Mouse (Mus musculus) mouse embryonic stem cell (cell line): ENCODE results near the gene Fbxl8.
"Not testable (repeated sequence)": the region's sequence is repeated elsewhere in the genome, so short reads cannot be mapped to it uniquely, and the experiment has no call there.

Experiments
- in situ Hi-C, 2 experiments: fragments of 300-500 bp; cut with MboI; formaldehyde crosslinking; loops; 1 replicate in 1 of 2; 3 replicates in 1 of 2; pipeline ENCODE4 v1.14.3; 2019 to 2020; ENCODE audit warnings: low sequenced_read_pairs in 2 of 2, low pct_unique_long_range_greater_than_20kb in 1 of 2, mixed read lengths in 1 of 2; ENCODE audit not compliant: unreplicated experiment in 1 of 2

Fbxl8 gene

DNA sequence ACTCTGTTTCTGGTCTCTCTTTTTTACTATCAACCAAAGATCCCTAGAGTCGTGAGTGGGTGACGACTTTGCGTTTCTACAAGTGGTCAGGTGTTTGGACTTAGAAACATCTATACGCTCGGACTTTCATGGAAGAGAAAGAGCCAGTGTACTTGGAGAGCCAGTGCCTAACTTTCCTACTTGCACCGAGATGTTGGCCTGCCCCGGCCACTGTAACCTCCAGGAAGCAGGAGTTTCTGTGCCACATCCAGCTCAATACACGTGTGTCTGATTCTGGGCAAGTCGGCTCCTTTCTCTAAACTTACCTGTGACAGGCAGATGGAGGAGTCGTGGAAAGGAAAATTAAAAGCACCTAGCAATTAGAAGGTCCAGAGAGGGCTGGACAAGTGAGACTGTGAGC lies 11.4 kb downstream of the Fbxl8 start, which contains the start of gene Nol3:
Gene Nol3 (plus strand): TSS at position 301 of the 400 bp plus-strand sequence.
- in situ Hi-C loops = no loop called here

GRCm38 (mm10) chr8:105276292-105277120 lies 12.1 kb downstream of the Fbxl8 start:
- in situ Hi-C loops = no loop called here

GRCm38 (mm10) chr8:105278911-105279334 lies 14.5 kb downstream of the Fbxl8 start:
- in situ Hi-C loops = no loop called here

GRCm38 (mm10) chr8:105280567-105280966 lies 16.1 kb downstream of the Fbxl8 start:
- in situ Hi-C loops = loop anchor here (10.0 kb wide), 3 partner anchors 146 to 216 kb away; partner anchors contain the start of gene Ces4a (in 1 of the 2)

- in situ Hi-C loops = loop anchor here (10.0 kb wide), 3 partner anchors 147 to 217 kb away; partner anchors contain the start of gene Ces4a (in 1 of the 2)
Observed at GRCm38 (mm10) chr8:105281821-105282220, 17.4 kb downstream of the Fbxl8 start.

DNA sequence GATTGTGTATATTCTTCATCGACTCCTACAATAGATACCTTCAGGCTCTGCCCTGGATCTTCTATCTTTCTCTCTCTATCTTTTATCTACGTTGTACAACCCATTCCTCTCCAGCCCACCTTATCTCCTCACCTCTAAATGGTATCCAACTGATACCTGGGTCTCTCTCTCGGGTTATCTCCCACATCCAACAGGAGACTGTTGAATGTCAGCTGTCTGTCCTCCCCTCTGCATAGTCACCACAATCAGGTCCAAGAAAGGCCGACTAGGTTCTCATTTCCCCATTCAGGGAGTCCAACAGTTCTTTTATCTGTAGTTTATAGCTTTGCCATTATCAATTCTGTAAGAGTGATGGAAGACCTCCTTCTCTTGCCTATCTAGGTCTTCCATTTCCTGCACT lies 17.8 kb downstream of the Fbxl8 start:
- in situ Hi-C loops = loop anchor here (10.0 kb wide), 3 partner anchors 147 to 217 kb away; partner anchors contain the start of gene Ces4a (in 1 of the 2)

DNA sequence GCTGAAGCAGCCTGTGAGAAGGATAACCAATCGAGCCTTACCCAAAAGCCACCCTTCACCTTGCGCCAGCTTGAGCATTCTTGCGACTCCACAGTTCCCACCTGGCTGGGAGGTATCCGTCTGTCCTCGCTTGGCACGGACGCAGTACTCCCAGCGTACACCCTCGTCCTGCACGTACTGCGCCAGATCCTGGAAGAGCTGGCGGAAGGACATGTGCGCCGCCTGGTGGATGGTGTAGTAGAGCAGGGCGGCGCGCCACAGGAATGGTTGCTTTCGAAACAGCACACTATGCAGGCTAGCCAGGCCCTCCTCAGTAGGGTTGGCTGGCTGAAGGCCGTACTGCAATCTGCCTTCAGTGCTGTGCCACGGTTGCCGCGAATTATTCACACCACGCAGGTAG lies 18.6 kb downstream of the Fbxl8 start:
- in situ Hi-C loops = loop anchor here (10.0 kb wide), 3 partner anchors 148 to 218 kb away; partner anchors contain the start of gene Ces4a (in 1 of the 2)

GRCm38 (mm10) chr8:105285514-105285913 lies 21.1 kb downstream of the Fbxl8 start:
- in situ Hi-C loops = loop anchor here (10.0 kb wide), 3 partner anchors 151 to 221 kb away; partner anchors contain the start of gene Ces4a (in 1 of the 2)

DNA sequence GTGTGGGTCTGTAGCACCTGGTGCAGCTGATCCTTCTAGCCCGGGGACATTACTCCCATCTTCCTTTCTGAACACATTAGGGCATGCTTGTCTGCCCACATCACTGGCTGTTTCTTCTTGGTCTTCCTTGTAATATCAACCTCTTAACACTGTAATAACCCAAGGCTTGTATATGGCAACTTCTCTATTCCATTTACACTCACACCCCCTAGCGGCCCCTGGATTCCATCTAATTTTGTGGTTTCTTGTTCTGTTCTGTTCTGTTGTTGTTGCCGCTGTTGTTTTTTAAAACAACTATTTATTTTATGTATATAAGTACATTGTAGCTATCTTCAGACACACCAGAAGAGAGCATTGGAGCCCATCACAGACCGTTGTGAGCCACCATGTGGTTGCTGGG lies 22.5 kb downstream of the Fbxl8 start:
- in situ Hi-C loops = loop anchor here (10.0 kb wide), 3 partner anchors 152 to 222 kb away; partner anchors contain the start of gene Ces4a (in 1 of the 2)

DNA sequence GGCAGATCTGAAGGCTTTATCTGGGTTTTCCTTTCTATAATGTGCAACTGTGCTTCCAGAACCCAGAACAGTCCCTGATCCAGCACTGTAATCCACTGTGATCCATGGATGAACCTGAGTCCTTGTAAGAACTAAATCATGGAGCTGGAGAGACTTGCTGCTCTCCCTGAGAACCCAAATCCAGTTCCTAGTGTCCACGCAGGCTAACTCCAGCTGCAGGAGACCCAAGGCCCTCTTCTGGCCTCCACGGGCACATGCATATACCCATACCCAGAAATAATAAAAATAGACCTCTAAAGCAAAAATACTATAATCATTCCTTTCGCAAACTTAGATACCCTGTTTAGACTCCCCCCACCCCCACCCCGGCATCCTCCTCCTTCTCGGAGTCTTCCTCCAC lies 23.8 kb downstream of the Fbxl8 start:
- in situ Hi-C loops = loop anchor here (10.0 kb wide), 3 partner anchors 153 to 223 kb away; partner anchors contain the start of gene Ces4a (in 1 of the 2)

GRCm38 (mm10) chr8:105288958-105289732 lies 24.7 kb downstream of the Fbxl8 start:
- in situ Hi-C loops = loop anchor here (10.0 kb wide), 3 partner anchors 154 to 224 kb away; partner anchors contain the start of gene Ces4a (in 1 of the 2)

GRCm38 (mm10) chr8:105289805-105290460 lies 25.5 kb downstream of the Fbxl8 start, which contains the start of gene 4931428F04Rik:
Gene 4931428F04Rik, minus strand, starts transcription at chr8:105289864.
- in situ Hi-C loops = loop anchor here (10.0 kb wide), 3 partner anchors 155 to 225 kb away; partner anchors contain the start of gene Ces4a (in 1 of the 2)

- in situ Hi-C loops = no loop called here
Observed at GRCm38 (mm10) chr8:105290554-105291314, 26.3 kb downstream of the Fbxl8 start.

- in situ Hi-C loops = not testable (repeated sequence)
Observed at GRCm38 (mm10) chr8:105291364-105291763, 26.9 kb downstream of the Fbxl8 start.

DNA sequence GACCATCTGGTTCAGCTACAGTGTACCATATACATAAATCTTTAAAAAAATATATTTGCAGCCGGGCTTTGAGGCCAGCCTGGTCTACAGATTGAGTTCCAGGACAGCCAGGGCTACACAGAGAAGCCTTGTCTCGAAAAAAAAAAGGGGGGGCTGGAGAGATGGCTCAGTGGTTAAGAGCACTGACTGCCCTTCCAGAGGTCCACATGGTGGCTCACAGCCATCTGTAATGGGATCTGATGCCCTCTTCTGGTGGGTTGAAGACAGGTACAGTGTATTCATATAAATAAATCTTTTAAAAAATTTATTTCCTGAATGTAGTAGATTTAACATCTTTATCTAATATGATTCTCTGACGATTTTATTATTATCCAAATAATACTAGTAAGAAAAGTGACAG lies 27.4 kb downstream of the Fbxl8 start:
- in situ Hi-C loops = not testable (repeated sequence)

DNA sequence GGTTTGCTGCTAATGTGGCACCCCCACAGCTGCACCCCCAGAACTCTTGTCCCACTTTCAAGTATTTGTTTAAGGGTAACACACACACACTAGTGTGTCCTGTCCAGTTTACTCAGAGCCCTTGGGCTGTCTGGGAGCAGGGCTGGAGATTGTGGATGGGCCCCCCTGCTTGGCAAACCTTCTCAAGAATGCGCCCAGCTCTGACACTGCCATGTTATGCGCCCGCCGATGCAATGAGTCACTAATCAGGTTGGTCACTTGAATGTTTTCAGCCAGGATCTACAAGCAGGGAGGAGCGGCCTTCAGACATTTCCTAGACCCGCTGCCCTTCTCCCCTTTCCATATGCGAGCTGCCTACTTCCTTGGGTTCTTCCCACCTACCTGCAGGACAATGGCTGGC lies 28.0 kb downstream of the Fbxl8 start:
- in situ Hi-C loops = no loop called here

DNA sequence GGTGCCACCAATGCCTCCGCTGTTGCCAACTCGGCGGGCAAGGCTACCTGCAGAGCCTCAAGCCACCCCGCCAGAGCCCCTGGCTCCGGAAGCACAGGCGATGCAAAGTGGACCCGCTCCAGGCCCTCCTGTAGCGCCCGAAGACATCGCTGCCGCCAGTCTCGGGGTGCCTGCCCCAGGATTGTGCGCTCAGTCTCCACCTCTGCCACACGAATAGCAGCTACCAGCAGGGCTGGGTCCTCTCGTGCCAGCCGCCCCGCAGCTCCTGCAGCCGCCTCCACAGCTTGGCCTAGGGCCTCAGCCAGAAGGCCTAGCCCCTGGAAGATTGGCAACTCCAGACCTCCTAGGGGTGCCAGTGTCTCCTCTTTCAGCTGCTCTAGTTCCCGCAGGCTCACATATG lies 29.0 kb downstream of the Fbxl8 start:
- in situ Hi-C loops = no loop called here
